Mouse (Mus musculus): ENCODE data around the gene Vmn2r77. TPM values are rescaled to one million over a fixed set of nuclear protein-coding genes. Genes with fewer than 3 reads are reported as not detected.
"Not testable (repeated sequence)": the region's sequence is repeated elsewhere in the genome, so short reads cannot be mapped to it uniquely, and the experiment has no call there.

The Vmn2r77 gene
- not detected in 2 replicates for polyA plus RNA-seq (2012; rRNA removed)

DNA sequence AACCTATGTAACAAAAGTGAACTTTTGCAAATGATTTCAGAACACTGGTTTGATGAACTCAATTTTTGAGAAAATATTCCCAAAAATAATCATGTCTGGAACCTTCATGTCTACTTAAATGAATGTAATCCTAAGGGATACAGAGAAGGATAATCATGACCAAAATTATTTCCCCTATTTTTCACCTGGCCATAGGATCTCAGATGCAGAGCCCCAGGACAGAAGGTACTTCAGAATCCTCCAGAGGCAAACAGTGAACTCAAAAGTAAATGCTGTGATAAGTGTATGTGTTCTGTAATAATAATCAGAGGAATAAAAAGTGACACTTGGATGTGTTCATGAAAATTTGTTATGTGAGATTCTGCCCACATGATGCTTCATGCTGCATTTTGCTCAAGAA is at the start of gene Vmn2r77:
Vmn2r77 (plus strand) TSS at position 301 of the 400 bp plus-strand sequence.
- DNase-seq (ENCODE audit: low spot score), result no peak

DNA sequence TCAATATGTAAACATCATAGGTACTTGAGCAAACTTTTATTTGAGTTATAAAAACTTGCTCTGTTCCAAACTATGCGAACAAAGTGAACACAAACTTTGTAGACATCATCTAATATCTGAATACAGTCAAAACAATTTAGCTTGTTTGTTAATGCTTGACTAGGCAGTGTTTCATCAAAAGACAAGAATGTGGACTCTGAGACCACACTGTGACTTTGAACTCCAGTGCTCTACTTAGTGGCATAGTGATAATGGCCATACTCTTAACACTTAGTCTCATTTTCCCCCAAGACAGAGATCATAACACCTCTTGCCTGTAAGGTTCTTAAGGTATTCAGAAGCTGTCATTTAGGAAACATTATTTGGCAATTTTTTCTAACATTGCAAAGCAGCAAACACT is 34.1 kb upstream of the Vmn2r77 start:
- no peak for DNase-seq (ENCODE audit: low spot score)

DNA sequence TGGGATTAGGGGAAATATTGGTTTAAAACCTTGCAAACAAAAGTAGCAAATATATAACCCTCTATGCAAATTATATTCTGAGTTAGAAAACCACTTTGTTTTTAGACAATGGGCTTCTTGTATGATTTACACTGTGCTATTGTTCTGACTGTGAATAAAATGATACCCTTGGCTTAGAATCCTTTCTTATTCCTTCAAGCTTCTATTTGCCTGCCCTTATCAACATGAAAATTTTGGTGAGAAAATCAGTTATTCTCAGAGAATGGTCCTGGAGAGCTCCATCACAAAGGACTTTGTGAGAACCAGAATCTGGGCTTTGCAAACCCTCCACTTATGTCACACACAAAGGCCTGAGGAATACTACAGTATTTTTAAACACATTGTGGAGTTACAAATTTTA is 30.2 kb upstream of the Vmn2r77 start:
- DNase-seq (ENCODE audit: low spot score), result no peak

DNA sequence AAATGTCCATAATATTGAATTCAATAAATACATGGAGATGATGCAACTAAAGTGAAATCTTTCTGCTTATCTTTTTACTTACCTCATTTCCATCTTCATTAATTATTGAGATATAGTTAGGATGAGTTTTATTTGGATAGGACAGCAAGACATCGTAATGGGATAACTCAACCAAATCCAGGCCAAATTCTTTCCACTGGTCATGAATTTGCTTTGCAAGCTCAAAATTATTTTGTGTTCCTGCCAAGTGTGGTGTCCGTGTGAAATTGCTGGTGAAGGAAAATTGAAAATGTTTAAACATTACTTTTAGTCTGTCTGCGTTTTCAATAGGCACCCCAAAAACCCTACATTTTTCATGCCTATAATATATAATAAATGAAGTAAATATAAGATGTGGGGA is 23.2 kb upstream of the Vmn2r77 start:
- DNase-seq (ENCODE audit: low spot score), result no peak

DNA sequence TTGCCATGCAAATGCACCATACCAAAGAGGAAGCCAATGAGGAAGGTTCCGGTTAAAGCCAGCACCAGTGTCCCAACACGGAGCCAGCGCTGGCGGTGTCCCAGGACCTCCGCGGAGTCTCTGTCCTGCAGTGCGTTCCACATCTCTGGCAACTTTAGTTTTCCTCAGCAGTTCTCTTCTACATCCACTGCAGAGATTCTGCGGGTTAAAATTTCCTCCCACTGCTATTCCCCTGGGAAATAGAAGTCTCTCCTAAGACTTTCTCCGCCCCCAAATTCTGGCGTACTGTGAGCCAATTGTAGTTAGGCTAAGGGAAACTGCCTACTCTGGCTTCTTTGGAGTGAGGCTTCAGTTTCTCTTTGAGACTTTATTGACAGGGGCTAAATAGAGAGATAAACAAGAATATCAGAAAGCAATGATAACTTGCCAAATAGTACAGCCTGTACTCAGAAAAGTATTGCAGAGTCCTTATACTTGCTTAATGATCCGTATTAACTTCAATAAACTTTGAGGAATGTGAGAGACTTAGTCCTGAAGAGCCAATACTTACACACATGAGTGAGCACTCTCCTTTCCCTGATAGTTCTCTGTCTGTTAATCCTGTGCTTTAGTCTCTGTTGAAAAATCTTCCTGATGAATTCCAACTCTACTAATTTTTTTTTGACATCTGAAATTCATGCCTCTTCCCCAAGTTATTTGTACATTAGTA is 19.1 kb upstream of the Vmn2r77 start, which contains the start of gene Folh1:
Folh1 (minus strand) TSS at position 327 of the 709 bp plus-strand sequence.
- DNase-seq (ENCODE audit: low spot score), result no peak

DNA sequence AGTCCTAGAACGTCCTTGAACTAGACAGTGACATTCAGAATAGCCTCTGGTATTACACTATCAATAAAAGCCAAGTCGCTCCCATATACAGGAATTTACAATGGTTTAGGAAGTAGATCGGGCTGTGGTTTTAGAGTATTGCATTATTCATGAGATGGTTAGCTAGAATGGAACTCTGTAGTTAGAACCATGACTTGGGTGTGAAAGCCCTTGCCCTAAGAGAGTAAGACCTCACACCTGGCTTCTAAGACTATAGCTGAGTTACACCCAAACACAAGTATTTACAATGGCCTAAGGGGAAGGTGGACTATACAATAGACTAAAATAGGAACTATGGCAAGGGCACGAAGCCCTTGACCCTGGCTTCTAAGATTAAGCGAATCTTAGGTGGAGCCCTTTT is 20.4 kb downstream of the Vmn2r77 start:
- DNase-seq (ENCODE audit: low spot score), result not testable (repeated sequence)

DNA sequence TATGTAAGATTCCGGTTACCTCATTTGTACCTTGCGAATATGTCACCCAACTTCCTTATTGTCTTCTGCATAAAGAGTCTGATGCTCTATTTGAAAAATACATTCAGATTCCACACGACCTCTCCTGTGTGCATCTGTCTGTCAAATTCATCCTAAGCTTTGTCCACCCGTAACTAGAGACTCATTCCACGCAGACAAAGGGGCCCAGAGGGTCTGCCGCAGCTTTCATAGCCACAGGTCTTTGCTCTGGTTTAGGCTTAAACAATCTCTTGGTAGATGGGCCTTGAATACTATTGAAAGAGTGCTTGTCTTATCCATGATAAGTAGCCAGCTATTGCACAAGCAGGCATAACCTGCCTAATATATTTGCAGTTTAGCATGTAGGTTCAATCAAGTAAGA is 20.9 kb downstream of the Vmn2r77 start:
- DNase-seq (ENCODE audit: low spot score), result not testable (repeated sequence)

DNA sequence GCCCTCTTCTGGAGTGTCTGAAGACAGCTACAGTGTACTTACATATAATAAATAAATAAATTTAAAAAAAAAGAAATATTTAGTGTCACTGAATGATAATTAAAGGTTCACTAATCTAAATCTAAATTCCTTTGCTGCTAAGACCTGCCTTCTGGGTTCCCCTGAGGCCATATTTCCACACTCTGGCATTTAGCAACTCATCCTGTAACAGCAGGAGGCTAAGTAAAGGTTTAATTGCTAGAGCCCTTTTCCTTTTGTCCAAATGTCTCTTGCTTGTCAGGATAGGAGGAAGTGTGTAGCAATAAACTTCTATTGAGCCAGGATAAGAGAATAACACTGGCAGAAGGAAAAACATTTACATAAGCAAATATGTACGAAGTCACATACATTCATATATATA is 21.6 kb downstream of the Vmn2r77 start:
- no peak for DNase-seq (ENCODE audit: low spot score)

Other genes with a start within 250 kb of the Vmn2r77 start
- gene Olfr295, start 211.2 kb upstream of the Vmn2r77 start, polyA plus RNA-seq (2012; rRNA removed), result not detected in 2 replicates
- gene Olfr294, start 178.4 kb upstream of the Vmn2r77 start, polyA plus RNA-seq (2012; rRNA removed), result not detected in 2 replicates
- gene Olfr293, start 146.0 kb upstream of the Vmn2r77 start, polyA plus RNA-seq (2012; rRNA removed), result not detected in 2 replicates
- not detected in 2 replicates for gene Olfr292, start 106.7 kb upstream of the Vmn2r77 start, polyA plus RNA-seq (2012; rRNA removed)
- gene Folh1, start 19.1 kb upstream of the Vmn2r77 start, polyA plus RNA-seq (2012; rRNA removed), result 0.11 and 0.21 TPM in 2 replicates
- gene Vmn2r78, start 120.1 kb downstream of the Vmn2r77 start, polyA plus RNA-seq (2012; rRNA removed), result not detected in 2 replicates
- not detected in 2 replicates for gene Vmn2r79, start 201.1 kb downstream of the Vmn2r77 start, polyA plus RNA-seq (2012; rRNA removed)